Mouse (Mus musculus) G1E (cell line): ENCODE measurements around the gene Tmod4.
"Not testable (repeated sequence)": the region's sequence is repeated elsewhere in the genome, so short reads cannot be mapped to it uniquely, and the experiment has no call there.

Experiments used
- CTCF ChIP-seq: IDR thresholded peaks from 2 replicates; pipeline ENCODE4 v1.5.1; 2012; ENCODE audit warnings: low read depth, low read length, inconsistent platforms, mixed read lengths
- GATA1 ChIP-seq: IDR thresholded peaks from 2 replicates; pipeline ENCODE4 v1.6.1; 2012; ENCODE audit warnings: borderline replicate concordance, low read length, inconsistent platforms, mixed read lengths
- TAL1 ChIP-seq: conservative IDR thresholded peaks from 2 replicates; pipeline ENCODE4 v1.6.1; 2012; ENCODE audit warnings: low read depth, low read length, inconsistent platforms, mixed read lengths

GRCm38 (mm10) chr3:95134133-95134532, 9.9 kb downstream of the Tmod4 start:
- not testable (repeated sequence) for TF ChIP-seq CTCF, GATA1, TAL1
